Mouse (Mus musculus) adipocyte (in vitro differentiated cells): ENCODE data around the gene Spc24.
"Not testable (repeated sequence)": the region's sequence is repeated elsewhere in the genome, so short reads cannot be mapped to it uniquely, and the experiment has no call there.

Experiments
- DNase-seq: peaks from one replicate; pipeline ENCODE4 v3.0.0-alpha.2; 2016; ENCODE audit warnings: low spot score

Spc24 gene

GRCm38 (mm10) chr9:21784517-21785307, 24.6 kb upstream of the Spc24 start:
- DNase-seq = no peak

GRCm38 (mm10) chr9:21781657-21782468, 21.8 kb upstream of the Spc24 start:
- DNase-seq = no peak

DNA sequence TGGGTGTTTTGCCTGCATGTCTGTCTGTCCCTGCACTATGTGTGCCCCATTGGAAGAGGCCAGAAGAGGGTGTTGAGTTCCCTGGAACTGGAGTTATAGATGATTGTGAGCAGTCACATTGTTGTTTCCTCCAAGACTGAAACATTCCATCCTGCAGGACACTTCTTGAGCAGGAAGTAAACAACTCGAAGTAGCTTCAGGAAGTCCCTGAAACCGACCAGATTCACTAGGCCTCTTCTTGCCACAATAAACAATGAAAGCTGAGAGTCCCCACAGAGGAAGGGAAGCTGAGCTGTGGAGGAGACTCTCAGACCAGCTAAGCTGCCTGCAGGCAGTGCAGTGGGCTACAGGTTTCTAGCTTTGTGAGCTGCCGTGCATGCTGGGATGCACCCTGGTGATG, 17.6 kb upstream of the Spc24 start:
- no peak for DNase-seq

GRCm38 (mm10) chr9:21774353-21774752, 14.2 kb upstream of the Spc24 start:
- no peak for DNase-seq

GRCm38 (mm10) chr9:21773396-21773795, 13.3 kb upstream of the Spc24 start:
- not testable (repeated sequence) for DNase-seq

DNA sequence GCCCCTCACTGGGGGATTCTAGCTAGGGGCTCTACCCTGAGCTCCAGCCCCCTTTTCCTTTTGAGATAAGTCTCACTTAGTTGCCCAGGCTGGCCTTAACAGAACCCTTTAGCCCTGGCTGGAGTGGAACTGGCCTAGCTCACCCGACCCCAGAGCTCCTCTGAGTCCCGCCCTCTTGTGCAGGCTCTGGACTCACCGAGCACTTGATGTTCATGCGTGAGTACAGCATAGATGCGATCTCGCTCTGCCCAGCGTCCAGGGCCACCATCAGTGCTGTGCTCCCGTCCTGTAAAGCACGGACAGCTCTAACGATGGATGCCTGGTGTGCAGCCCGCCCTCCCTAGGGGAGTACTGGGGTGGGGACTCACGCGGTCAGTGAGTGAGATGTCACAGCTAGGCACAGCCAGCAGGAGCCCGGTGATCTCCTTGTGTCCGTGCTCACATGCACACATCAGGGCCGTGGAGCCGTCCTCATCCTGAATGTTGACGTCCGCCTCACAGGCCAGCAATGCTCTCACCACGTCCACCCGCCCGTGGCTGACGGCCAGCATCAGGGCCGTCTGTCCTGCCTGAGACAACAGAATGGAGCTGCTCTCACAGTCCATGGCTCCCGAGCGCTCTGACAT, 9.6 kb upstream of the Spc24 start:
- DNase-seq = no peak

DNA sequence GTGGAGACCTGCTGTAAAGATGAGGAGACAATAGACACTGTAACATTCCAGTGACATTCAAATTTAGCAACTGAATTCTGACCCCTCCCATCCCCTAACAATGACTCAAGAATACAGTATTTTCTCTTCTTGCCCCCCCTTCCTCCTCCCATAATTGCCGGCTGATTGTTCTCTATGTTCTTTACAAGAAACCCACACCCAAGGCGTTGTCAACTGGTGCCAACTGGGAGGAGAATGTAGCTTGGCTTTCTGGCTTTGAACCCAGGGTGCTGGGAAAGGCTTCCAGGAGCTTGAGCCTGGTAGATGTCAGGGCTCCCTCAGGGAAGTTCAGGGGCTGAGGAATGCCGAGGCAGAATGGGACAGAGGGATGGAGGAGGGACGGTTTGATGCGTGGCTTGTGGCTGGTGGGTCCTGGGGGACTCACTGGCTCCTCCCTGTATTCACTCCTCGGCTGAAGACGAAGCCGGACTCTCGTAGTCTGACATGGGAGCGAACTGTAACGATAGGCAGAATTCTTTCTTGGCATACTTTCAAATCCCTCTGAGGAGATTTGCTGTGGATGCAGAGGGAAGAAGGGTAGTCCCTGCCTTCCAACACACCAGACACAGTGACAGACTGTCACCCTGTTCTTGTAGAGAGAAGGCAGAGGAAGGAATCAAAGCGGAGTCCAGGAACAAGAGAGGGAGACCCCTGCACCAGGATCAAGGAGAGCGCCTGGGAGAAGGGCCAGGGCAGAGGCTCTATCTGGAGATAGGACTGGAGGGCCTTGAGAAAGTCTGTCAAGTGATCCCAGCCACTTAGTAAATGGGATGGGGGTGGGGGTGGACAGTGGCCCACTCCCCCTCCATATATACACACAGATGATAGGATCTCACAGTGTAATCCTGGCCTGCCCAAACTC, 8.7 kb upstream of the Spc24 start:
- peak; percentile 52 for DNase-seq

DNA sequence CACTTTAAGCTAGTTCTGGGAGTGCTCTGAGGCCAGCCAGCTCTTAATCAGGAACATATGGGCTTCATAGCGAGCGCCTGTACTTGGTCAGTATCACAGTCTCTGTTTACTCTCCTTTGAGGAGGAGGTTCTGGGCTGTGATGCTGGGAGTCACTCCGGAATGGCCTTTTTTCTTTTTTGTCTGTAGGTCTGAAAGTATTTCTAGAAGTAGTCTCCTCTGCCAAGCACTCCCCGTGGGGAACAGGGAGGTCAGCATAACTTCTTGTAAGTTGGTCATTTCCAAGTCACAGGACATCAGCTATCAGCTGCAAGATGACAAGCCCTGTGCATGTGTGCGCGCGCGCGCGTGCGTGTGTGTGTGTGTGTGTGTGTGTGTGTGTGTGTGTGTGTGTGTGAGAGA, 7.8 kb upstream of the Spc24 start:
- DNase-seq = peak; percentile 76

DNA sequence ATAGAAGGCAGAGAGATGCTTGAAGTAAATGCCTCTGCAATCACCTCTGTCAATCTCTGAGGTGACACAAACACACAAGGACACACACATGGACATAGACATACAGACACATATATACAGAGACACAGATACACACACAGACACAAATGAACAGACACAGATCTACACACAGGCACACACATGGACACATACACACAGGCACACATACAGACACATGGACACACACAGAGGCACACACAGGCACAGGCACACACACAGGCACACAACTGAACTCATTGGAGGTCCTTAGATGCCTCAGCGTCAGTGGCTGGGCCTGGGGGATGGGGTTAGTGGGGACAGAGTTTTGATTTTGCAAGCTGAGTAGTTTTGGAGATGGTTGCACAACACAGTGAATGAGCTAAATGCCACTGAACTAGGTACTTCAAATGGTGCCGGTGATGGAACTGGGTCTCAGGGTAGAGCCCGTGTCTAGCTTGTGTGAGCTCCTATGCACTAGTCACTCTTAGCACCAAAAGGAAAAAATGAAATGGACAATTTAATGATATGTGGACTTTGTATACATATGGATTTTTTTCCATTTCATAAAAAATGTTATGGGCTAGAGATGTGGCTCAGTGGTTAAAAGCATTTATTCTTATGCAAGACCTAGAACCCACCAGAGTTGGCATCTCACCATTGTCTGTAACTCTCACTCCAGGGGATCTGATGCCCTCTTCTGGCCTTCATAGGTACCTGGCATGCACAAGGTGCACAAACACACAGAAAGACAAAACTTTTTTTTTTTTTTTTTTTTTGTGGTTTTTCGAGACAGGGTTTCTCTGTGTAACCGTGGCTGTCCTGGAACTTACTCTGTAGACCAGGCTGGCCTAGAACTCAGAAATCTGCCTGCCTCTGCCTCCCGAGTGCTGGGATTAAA, 4.2 kb upstream of the Spc24 start:
- DNase-seq = peak; percentile 41

DNA sequence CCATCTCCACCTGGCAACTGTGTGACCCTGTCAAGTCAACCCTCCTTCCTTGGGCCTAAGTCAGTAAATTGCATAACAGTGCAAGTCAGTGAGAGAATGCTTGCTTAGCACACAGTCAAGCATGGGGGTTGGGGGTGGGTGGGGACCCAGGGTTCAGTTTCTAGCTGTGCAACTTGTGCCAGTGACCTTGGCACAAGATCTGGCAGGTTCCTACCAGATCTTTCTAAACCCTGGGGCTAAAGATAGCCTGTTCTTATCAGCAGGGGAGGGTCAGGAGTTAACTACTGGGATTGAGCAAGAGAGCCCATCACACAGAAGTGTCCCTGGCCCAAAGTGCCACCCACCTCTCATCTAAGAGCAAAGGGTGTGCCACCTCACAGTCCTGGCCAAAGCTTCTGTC, 2.0 kb upstream of the Spc24 start:
- peak; percentile 41 for DNase-seq

DNA sequence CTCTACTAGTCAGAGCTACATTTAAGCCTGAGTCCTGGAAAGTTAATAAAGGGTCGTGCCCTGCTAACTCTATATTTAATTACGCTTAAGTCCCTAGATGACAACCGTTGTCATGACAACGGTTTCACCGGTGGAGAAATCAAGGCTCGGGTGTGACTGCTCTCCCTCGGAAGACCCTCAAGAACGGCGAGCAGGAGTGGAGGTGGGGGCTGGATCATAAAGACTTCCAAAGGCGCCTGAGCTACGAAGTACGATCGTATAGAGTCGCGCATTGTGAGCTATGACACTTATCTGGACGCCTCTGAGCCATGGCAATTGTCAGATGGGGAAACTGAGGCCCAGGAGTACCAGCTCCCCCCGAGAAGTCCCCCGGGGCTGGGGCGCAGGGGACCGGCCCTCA, 385 bp downstream of the Spc24 start:
- DNase-seq = no peak

DNA sequence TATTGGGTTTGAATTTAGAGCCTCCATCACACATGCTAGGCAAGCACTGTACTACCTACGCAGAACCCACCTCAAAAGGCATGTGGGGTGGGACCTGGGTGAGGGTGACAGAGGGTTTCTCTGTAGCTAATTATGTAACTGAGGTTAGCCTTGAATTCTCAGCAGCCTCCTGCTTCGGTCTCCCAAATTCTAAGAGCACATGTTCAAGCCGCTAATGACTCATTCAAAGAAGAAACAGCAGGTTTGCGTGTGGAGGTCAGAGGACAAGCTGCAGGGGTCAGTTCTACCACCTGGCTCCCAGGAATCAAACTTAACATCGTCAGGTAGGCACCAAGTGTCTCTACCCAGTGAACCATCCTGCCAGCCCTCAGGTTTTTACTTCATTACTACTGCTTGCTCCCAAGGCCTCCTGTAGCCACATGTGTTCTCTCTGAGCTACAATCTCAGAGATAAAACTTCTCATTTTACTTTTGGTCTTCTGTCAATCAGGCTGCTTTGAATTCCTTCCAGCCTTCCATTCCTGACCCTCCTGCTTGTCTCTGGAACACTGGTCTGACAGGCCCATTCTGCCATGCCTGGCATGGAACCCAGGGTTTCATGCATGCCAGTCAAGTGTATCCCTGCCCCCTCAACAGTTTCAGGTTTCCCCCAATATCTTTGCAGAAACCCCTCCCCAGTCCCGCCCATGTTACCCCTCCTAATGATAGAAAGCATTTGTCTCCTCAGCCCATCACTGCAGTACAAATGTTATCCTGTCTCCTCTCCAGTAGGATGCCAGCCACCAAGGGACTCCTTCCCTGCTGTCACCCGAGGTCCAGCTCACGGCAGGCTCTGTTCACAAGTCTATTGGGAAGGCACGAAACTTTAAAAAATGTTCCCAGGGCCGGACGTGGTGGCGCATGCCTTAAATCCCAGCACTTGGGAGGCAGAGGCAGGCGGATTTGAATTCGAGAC, 1.2 kb downstream of the Spc24 start:
- DNase-seq = no peak

GRCm38 (mm10) chr9:21754516-21755321, 5.4 kb downstream of the Spc24 start:
- DNase-seq = no peak

- peak; percentile 89 for DNase-seq
Observed at GRCm38 (mm10) chr9:21754003-21754402, 6.1 kb downstream of the Spc24 start.

GRCm38 (mm10) chr9:21752252-21752792, 7.8 kb downstream of the Spc24 start:
- peak; percentile 48 for DNase-seq

GRCm38 (mm10) chr9:21751347-21751746, 8.8 kb downstream of the Spc24 start:
- peak; percentile 93 for DNase-seq

GRCm38 (mm10) chr9:21750370-21750769, 9.7 kb downstream of the Spc24 start:
- DNase-seq = no peak

DNA sequence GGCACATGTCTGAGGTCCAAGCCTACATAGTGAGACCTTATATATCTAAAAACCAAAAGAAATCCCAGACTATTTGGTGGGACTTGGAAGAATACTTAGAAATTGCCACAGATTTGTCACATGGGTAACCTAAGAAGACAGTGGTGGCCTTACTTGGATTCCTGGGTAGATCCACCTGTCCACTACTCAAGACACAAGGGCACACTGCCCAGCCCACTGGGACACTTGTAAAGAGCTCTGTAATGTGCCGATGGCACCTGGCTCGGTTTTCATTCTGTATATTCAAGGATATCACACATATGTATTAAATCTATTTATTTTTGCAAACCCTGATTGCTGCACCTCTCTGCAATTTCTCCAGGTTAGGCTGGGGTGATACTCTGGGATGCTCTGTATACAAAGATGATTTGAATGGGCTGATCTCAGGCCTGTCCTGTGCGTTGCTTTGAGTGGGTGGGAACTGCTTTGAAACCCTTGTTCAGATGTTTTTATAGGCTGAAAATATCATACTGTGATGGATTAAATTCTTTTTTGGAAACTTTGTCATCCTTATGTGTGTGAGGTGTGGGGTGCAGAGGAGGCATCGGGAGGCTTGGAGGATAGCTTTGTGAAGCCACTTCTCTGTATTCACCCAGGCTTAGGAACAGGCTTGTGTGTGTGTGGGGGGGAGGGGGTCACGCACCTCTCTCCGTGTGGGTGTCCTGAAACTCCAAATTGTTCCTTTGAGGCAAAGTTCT, 10.6 kb downstream of the Spc24 start:
- no peak for DNase-seq
